Mouse (Mus musculus): ENCODE results near the gene Stoml2.

- TF ChIP-seq CTCF (IDR thresholded peaks at IDR 0.05; ENCODE audit: borderline replicate concordance, insufficient read depth, low read length) (no peak), POLR2A (IDR thresholded peaks at IDR 0.05; ENCODE audit: low read depth, low read length) (no peak)
These were observed 28.6 kb downstream of the Stoml2 start for GRCm38 (mm10) chr4:43002756-43003439.
